Mouse (Mus musculus) hindbrain, embryonic 11.5 days (tissue): ENCODE data around the gene Kcnj14. TPM values are rescaled to one million over a fixed set of nuclear protein-coding genes. Genes with fewer than 3 reads are reported as not detected.

ENCODE experiments used
- ATAC-seq: fragments of 200-750 bp; cut with Nextera tagmentation; 2 replicates; pipeline ENCODE4 v1.8.0; 2017; ENCODE audit warnings: mild to moderate bottlenecking, moderate TSS enrichment, moderate library complexity; ENCODE audit not compliant: low FRiP score
- DNase-seq: peaks from one replicate; pipeline ENCODE4 v3.0.0-alpha.2; 2015; ENCODE audit warnings: low spot score
- H3K27ac ChIP-seq: fragments of 300-500 bp; sonication (generic); 2 replicates; pipeline ENCODE4 v1.5.1; 2014; ENCODE audit warnings: mild to moderate bottlenecking, low read depth, low read length
- H3K27me3 ChIP-seq: fragments of 300-500 bp; sonication (generic); 2 replicates; pipeline ENCODE4 v1.6.1; 2014; ENCODE audit warnings: mild to moderate bottlenecking, low read length, moderate library complexity, mixed read lengths; ENCODE audit not compliant: control insufficient read depth, insufficient read depth
- H3K36me3 ChIP-seq: fragments of 300-500 bp; sonication (generic); 2 replicates; pipeline ENCODE4 v1.6.1; 2014; ENCODE audit warnings: mild to moderate bottlenecking, low read length, moderate library complexity, mixed read lengths; ENCODE audit not compliant: control insufficient read depth, insufficient read depth
- H3K4me1 ChIP-seq: fragments of 300-500 bp; sonication (generic); replicated peaks from 2 replicates; pipeline ENCODE4 v1.6.1; 2014; ENCODE audit warnings: low read length, mixed read lengths; ENCODE audit not compliant: control insufficient read depth, insufficient read depth
- H3K4me2 ChIP-seq: fragments of 300-500 bp; sonication (generic); replicated peaks from 2 replicates; pipeline ENCODE4 v1.6.1; 2014; ENCODE audit warnings: mild to moderate bottlenecking, low read depth, low read length
- H3K4me3 ChIP-seq: fragments of 300-500 bp; sonication (generic); 2 replicates; pipeline ENCODE4 v1.5.1; 2014; ENCODE audit warnings: low read depth, low read length
- H3K9ac ChIP-seq: fragments of 300-500 bp; sonication (generic); 2 replicates; pipeline ENCODE4 v1.6.1; 2014; ENCODE audit warnings: low read depth, low read length
- H3K9me3 ChIP-seq: fragments of 300-500 bp; sonication (generic); 2 replicates; pipeline ENCODE4 v1.6.1; 2016; ENCODE audit warnings: low read length; ENCODE audit not compliant: control insufficient read depth
- WGBS: fragments of 180-500 bp; shearing (Covaris S2); extraction: QIAGEN DNeasy Blood & Tissue Kit; methylation state at CpG from one replicate; pipeline ENCODE4 v1.1.7; 2014; 5-methylcytosine and 5-hydroxymethylcytosine counted together
- polyA plus RNA-seq: library from polyadenylated mRNA; unstranded; fragments of >200 nt; fragmentation: Nextera tagmentation; extraction: Ambion mirVana; gene quantifications from 2 replicates; pipeline ENCODE4 v1.2.1, GENCODE M21; 2014

The Kcnj14 gene
- polyA plus RNA-seq: 0.48 and 0.57 TPM in 2 replicates

DNA sequence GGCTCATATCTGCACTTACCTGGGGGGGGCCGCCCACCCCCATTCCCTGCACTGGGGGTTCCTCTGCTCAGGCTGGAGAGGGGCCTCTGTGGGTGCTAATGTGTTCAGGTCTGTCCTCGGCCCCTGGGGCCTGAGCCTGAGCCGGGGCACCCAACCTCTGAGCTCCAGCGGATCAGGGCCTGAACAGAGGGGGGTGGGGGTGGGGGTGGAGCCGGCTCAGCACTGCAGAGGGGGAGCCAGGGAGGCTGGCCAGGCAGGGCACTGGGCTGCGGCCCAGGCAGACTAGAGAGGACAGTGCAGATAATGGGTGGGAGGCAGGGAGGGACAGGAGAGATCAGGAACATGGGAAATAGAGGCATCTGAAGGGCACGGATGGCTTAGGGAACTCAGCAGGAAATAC lies at the start of gene Kcnj14:
Kcnj14 (minus strand) TSS at position 185 of the 400 bp plus-strand sequence.
- Histone ChIP-seq H3K9ac (no peak within 1 kb of the TSS), H3K4me1 (0 out of 2 replicates have a peak, but pooled peaks cover 2% of the 10 kb centered on the region), H3K4me2 (no peak within 1 kb of the TSS), H3K27ac (no peak within 1 kb of the TSS), H3K9me3 (no peaks in the 10 kb centered on the region), H3K36me3 (peaks cover 7% of the 10 kb centered on the region; the same call in 1 of the 2 replicates), H3K4me3 (no peak within 1 kb of the TSS), H3K27me3 (peaks cover 2% of the 10 kb centered on the region; the same call in 1 of the 2 replicates)
- DNase-seq (no peak), ATAC-seq (no peak)
- 73% methylated on average over 6 of the region's 7 CpGs for WGBS

DNA sequence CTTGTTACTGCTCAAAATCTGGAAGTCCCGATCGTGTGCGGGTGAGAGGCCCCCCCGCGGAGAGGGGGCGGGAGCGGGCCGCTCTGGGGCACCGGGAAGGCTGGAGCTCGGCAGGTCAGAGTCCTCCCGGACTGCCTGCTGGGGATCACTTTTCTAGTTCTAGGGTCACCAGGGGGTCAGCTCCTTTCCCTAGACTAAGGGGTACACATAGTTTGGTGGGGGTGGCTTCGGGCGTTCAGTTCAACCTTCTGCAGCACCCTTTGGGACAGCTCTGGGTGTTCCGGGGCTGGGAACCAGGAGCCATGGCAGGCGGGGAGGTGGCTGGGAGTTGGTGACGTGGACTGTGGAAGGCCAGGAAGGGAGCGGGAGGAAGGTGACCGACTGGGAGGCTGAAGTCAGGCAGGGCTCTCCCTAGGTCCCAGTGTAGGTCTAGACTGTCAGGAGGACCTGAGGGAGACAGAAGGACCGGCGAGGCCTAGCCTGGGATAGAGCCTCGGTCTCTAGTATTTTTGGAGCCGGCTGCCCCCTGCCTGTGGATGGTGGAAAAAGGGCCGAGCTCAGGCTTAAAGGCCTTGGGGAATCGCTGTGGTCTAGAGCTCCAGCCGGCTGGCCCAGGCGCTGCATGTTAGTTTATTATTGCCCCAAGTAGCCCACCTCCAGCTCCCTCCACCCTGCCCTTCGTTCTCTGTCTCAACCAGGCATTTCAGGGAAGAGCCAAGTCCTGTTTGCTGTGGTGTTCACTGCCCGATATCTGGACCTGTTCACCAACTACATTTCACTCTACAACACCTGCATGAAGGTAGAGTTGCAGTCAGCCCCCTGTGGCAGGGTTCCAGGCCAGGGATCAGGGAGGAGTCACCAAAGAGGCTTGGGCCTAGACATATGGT lies 48.7 kb upstream of the Kcnj14 start:
- peak overlapping the region; percentile 93 for H3K9ac ChIP-seq
- H3K9me3 ChIP-seq: no peaks in the 10 kb centered on the region
- H3K27ac ChIP-seq: peak overlapping the region; percentile 65
- H3K4me2 ChIP-seq: peak overlapping the region; percentile 79
- H3K36me3 ChIP-seq: peaks cover 5% of the 10 kb centered on the region; the same call in 1 of the 2 replicates
- peaks cover 24% of the 10 kb centered on the region for H3K27me3 ChIP-seq
- peak overlapping the region; percentile 79 for H3K4me3 ChIP-seq
- peak; percentile 73 for DNase-seq
- H3K4me1 ChIP-seq: peaks cover 12% of the 10 kb centered on the region
- ATAC-seq: peak; percentile 50
- 3% methylated on average over 28 of the region's 28 CpGs for WGBS

DNA sequence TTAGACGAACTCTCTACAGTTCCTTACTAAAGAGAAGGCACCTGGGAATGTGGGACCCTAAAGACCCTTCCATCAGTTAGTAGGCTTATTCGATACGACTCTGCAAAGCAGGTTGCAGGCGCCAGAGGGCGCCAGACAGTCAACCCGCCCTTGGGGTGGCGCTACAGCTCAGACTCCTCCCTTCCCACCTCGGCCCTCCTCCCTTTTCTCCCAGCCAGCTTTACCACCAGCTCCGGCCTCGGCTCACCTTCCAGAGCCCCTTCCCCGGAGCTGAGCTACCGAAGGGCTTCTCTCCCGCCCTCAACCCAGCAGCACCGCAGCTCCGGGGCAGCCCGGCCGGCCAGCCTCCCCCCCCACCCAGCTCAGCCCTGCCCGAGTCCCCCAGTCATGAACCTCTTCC lies 48.0 kb upstream of the Kcnj14 start, which contains the start of gene Kdelr1:
Kdelr1 (plus strand) TSS at position 149 of the 400 bp plus-strand sequence.
- WGBS: 1% methylated on average over 16 of the region's 18 CpGs
- Histone ChIP-seq H3K36me3 (peaks cover 5% of the 10 kb centered on the region; the same call in 1 of the 2 replicates), H3K4me3 (peak within 1 kb of the TSS; percentile 79), H3K9ac (peak within 1 kb of the TSS; percentile 93), H3K27ac (peak within 1 kb of the TSS; percentile 65), H3K4me1 (peaks cover 15% of the 10 kb centered on the region), H3K9me3 (no peaks in the 10 kb centered on the region), H3K27me3 (peaks cover 29% of the 10 kb centered on the region), H3K4me2 (peak within 1 kb of the TSS; percentile 79)
- ATAC-seq: peak; percentile 76
- peak; percentile 96 for DNase-seq

DNA sequence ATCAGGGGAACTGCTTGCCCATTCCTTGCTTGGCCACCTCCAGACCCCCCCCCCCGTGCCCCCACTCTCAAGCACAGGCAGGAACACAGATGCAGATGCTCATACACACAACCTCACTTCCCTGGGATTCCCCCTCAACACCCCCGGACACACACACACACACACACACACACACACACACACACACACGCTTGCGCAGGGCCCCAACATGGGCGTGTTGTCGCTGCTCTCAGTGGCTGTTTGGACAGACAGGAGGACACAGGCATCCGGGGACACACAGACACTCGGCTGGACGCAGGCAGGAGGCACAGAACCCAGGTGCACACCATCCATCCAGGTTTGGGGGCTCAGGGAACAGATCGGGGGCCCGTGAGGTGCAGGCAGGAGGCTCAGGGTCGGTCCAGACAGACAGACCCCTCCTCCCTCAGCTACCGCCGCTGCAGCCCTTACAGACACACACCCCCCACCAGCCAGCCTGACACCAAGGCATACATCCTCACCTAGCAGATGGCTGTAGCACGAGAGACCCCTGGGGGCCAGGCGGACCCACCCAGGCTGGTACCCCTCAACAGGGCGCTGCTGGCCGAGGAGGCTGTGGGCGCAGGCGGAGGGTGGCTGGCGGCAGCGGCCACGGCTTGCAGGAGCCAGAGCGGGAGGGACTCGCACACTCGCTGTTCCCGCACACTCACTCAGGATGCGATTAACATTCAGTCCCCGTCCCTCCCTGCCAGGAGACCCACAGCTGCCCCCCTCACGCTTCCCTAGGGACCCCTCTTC lies 45.9 kb upstream of the Kcnj14 start:
- Histone ChIP-seq H3K4me2 (peak overlapping the region; percentile 56), H3K36me3 (no peaks in the 10 kb centered on the region), H3K9ac (peak overlapping the region; percentile 45), H3K9me3 (no peaks in the 10 kb centered on the region), H3K27me3 (peaks cover 39% of the 10 kb centered on the region), H3K27ac (0 out of 2 replicates have a peak overlapping the region, but pooled peaks have one; percentile 17), H3K4me3 (peak overlapping the region; percentile 28), H3K4me1 (peaks cover 15% of the 10 kb centered on the region)
- no peak for ATAC-seq
- under 1% methylated on average over 26 of the region's 30 CpGs for WGBS
- DNase-seq: peak; percentile 48

DNA sequence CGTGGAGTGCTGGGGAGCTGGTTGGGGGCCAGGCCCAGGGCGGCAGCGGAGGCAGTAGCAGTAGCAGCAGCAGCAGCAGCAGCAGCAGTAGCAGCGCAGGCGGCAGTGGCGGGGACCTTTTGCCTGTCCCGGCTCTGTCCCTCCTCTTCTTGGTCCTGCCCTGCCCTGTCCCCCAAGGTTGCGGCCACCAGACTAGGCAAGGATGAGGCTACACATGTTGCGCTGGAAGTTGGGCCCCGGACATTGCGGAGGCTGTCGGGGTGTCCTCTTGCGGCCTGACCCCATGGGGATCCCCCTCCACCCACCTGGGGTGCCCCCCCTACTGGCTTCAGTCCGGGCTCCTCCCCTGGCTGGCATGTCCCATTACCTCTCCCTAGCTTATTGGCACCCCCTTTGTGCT lies 45.2 kb upstream of the Kcnj14 start:
- WGBS: under 1% methylated on average over 13 of the region's 14 CpGs
- DNase-seq (peak; percentile 27), ATAC-seq (no peak)
- Histone ChIP-seq H3K4me1 (peaks cover 15% of the 10 kb centered on the region), H3K9ac (peak overlapping the region; percentile 50), H3K4me2 (peak overlapping the region; percentile 56), H3K36me3 (no peaks in the 10 kb centered on the region), H3K27me3 (peaks cover 39% of the 10 kb centered on the region), H3K27ac (no peak overlapping the region), H3K9me3 (no peaks in the 10 kb centered on the region), H3K4me3 (peak overlapping the region; percentile 28)

DNA sequence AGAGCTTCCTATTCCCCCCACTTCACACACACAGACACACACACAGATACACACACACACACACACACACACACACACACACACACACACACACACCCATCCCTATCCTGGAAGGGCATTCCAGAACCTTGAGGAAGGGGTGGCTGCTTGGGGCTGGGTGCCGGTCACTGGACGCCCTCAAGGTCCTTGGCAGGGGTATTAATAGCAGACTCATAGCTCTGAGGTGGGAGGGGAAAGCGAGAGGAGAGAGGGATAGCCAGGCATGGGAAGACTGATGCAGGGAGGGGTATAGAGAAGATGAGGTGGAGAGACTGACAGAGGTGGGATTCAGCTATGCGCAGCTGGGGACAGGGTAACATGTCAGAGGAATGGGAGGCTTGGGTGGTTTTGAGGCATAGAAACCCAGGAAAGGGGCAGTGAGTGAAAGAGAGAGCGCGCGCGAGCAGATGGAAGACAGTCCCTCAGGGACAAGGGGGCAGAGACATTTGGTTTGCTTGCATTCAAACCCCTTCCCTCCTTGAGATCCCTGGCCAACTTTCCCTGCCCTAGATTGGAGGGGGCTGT lies 44.6 kb upstream of the Kcnj14 start:
- H3K27ac ChIP-seq: no peak overlapping the region
- peak overlapping the region; percentile 28 for H3K4me3 ChIP-seq
- peak overlapping the region; percentile 56 for H3K4me2 ChIP-seq
- H3K36me3 ChIP-seq: no peaks in the 10 kb centered on the region
- H3K9me3 ChIP-seq: no peaks in the 10 kb centered on the region
- DNase-seq (peak; percentile 42), ATAC-seq (no peak)
- peaks cover 15% of the 10 kb centered on the region for H3K4me1 ChIP-seq
- peak overlapping the region; percentile 50 for H3K9ac ChIP-seq
- WGBS: 14% methylated on average over 8 of the region's 8 CpGs
- peaks cover 39% of the 10 kb centered on the region for H3K27me3 ChIP-seq

DNA sequence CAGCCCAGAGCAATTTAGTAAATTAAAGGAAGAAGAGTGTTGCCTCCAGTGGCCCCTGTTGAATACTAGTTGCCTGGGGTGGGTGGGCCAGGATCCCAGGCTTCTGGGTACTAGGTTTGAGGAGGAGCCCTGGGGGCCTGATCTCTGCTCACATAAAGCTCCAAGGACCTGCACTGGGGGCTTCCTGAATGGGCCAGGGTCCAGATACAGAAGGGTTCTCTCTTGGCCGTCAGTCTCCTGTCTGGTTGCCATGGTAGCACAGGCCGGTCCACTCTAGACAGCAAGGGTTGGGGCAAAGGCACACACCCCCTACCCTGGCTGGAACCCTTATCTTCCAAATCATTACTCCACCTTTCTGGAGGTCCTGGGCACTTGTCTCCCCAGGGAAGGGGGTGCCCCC lies 43.3 kb upstream of the Kcnj14 start:
- peak; percentile 7; the same call in 1 of the 2 replicates for ATAC-seq

More for the DNA sequence above, 43.3 kb upstream of the Kcnj14 start:
- Histone ChIP-seq H3K4me1 (peaks cover 15% of the 10 kb centered on the region), H3K36me3 (no peaks in the 10 kb centered on the region), H3K27me3 (peaks cover 39% of the 10 kb centered on the region), H3K9ac (0 out of 2 replicates have a peak overlapping the region, but pooled peaks have one; percentile 20), H3K4me2 (peak overlapping the region; percentile 6; the same call in 1 of the 2 replicates), H3K9me3 (no peaks in the 10 kb centered on the region), H3K27ac (no peak overlapping the region), H3K4me3 (no peak overlapping the region)
- 12% methylated on average over 2 of the region's 2 CpGs for WGBS
- DNase-seq: peak; percentile 45
